Mouse (Mus musculus) lung, postnatal 0 days (tissue): Measurements from ENCODE around the gene Plxnd1. TPM values are rescaled to one million over a fixed set of nuclear protein-coding genes. Genes with fewer than 3 reads are reported as not detected.

ENCODE experiments used
- ATAC-seq: fragments of 200-750 bp; cut with Nextera tagmentation; 2 replicates; pipeline ENCODE4 v1.8.0; 2017; ENCODE audit warnings: moderate library complexity
- DNase-seq: peaks from one replicate; pipeline ENCODE4 v3.0.0-alpha.2; 2016; ENCODE audit warnings: low spot score
- H3K27ac ChIP-seq: fragments of 300-500 bp; sonication (generic); 2 replicates; pipeline ENCODE4 v1.5.1; 2014; ENCODE audit warnings: antibody characterized with exemption, mild to moderate bottlenecking, low read length, mixed read lengths
- H3K27me3 ChIP-seq: fragments of 300-500 bp; sonication (generic); replicated peaks from 2 replicates; pipeline ENCODE4 v1.6.1; 2014; ENCODE audit warnings: low read length, mixed read lengths; ENCODE audit not compliant: insufficient read depth
- H3K36me3 ChIP-seq: fragments of 300-500 bp; sonication (generic); 2 replicates; pipeline ENCODE4 v1.6.1; 2014; ENCODE audit warnings: low read length, mixed read lengths; ENCODE audit not compliant: insufficient read depth
- H3K4me1 ChIP-seq: fragments of 300-500 bp; sonication (generic); 2 replicates; pipeline ENCODE4 v1.6.1; 2014; ENCODE audit warnings: antibody characterized with exemption, low read depth, low read length, mixed read lengths; ENCODE audit not compliant: insufficient read depth
- H3K4me2 ChIP-seq: fragments of 300-500 bp; sonication (generic); replicated peaks from 2 replicates; pipeline ENCODE4 v1.6.1; 2014; ENCODE audit warnings: low read depth, mild to moderate bottlenecking, low read length, moderate library complexity, mixed read lengths
- H3K4me3 ChIP-seq: fragments of 300-500 bp; sonication (generic); 2 replicates; pipeline ENCODE4 v1.5.1; 2014; ENCODE audit warnings: low read depth, low read length
- H3K9ac ChIP-seq: fragments of 300-500 bp; sonication (generic); replicated peaks from 2 replicates; pipeline ENCODE4 v1.6.1; 2014; ENCODE audit warnings: low read depth, mild to moderate bottlenecking
- H3K9me3 ChIP-seq: fragments of 300-500 bp; sonication (generic); 2 replicates; pipeline ENCODE4 v1.6.1; 2016; ENCODE audit warnings: low read length, mixed read lengths
- CTCF ChIP-seq: IDR thresholded peaks from 2 replicates; pipeline ENCODE4 v1.5.1; 2016; ENCODE audit warnings: antibody characterized with exemption, mild to moderate bottlenecking
- EP300 ChIP-seq: IDR thresholded peaks from 2 replicates; pipeline ENCODE4 v1.6.1; 2016; ENCODE audit warnings: antibody characterized with exemption, mild to moderate bottlenecking, control low read depth
- WGBS: fragments of 180-500 bp; shearing (Covaris S2); extraction: QIAGEN DNeasy Blood & Tissue Kit; methylation state at CpG from one replicate; pipeline ENCODE4 v1.1.7; 2014; 5-methylcytosine and 5-hydroxymethylcytosine counted together
- polyA plus RNA-seq: library from polyadenylated mRNA; unstranded; fragments of >200 nt; fragmentation: Nextera tagmentation; extraction: Ambion mirVana; gene quantifications from 2 replicates; pipeline ENCODE4 v1.2.1, GENCODE M21; 2015

Plxnd1 gene
- polyA plus RNA-seq, 1 experiment from 2014 or later: 26.9 TPM

DNA sequence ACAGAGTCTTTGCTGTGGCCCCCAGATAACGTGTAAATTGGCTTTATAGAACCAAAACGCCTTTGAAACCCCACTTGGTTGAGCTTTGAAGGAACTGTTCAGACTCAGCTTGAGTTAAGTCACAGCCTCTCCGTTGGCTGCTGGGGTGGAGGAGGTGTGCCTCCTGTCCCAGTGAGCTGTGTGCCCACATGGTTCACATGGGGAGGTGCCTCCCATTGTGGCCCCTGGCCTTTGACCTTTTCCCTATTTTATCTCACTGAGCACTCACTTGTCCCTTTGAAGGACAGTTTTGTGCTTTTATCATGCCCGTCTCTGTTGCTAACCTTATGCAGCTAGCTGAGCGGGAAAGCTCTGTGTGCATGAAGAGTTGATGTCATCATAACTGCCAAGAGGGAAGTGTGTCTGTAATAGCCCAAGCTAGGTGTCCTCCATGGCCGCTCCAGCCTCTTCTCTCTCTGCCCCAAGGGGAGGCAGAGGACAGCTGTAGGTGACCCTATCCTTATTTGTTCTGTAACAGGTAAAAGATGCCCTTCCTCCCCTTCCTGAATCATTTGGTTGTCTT is 86.3 kb downstream of the Plxnd1 start:
- Histone ChIP-seq H3K4me1 (peaks cover 10% of the 10 kb centered on the region; the same call in 1 of the 2 replicates), H3K36me3 (no peaks in the 10 kb centered on the region), H3K27me3 (no peaks in the 10 kb centered on the region), H3K4me3 (no peak overlapping the region), H3K4me2 (no peak overlapping the region), H3K9me3 (no peaks in the 10 kb centered on the region), H3K27ac (no peak overlapping the region), H3K9ac (no peak overlapping the region)
- WGBS: 37% methylated on average over 6 of the region's 6 CpGs
- no peak for TF ChIP-seq CTCF
- DNase-seq (no peak), ATAC-seq (no peak)

DNA sequence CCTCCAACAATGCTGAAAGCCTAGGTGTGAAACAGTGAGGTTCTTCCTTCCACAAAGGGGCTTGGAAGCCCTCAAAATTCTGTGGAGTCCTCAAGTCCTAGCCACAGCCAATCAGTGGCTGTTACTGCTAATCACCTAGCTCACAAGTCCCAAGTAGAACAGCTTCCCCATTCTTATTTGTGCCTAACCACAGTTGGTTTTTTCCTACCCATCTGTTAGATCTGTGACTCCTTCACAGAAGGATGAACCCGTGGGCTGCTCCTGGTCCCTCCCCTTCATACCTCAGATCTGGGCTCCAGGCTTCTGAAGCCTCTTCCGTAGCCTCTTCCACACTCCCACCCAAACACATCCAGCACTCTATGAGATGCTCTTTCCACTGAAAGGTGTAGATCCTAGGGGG is 87.9 kb downstream of the Plxnd1 start:
- Histone ChIP-seq H3K27ac (no peak overlapping the region), H3K9ac (no peak overlapping the region), H3K4me1 (peaks cover 10% of the 10 kb centered on the region; the same call in 1 of the 2 replicates), H3K27me3 (no peaks in the 10 kb centered on the region), H3K4me3 (no peak overlapping the region), H3K36me3 (no peaks in the 10 kb centered on the region), H3K9me3 (no peaks in the 10 kb centered on the region), H3K4me2 (no peak overlapping the region)
- ATAC-seq: no peak
- DNase-seq: no peak
- WGBS: 67% methylated on average over 2 of the region's 2 CpGs
- TF ChIP-seq EP300 (no peak), CTCF (no peak)

DNA sequence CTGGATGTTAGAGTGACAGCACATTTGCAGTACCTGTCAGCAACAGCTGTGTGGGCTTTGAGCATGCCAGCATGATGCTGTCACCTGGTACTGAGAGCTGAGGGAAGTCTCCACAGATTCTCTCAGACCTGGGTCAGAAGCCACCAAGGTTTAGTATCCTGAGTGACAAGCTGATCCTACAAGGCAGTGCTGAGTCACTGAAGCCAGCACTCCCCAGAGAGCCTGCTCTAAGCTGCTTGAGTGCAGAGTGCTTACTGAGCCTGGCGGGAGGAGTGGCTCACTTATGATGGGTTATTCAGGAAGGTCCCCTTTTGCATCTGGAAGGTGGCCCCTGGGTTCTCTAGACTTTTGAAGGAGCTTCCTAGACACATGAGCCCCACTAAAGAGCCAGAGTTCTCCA is 88.3 kb downstream of the Plxnd1 start:
- TF ChIP-seq CTCF (no peak), EP300 (no peak)
- Histone ChIP-seq H3K9me3 (no peaks in the 10 kb centered on the region), H3K36me3 (no peaks in the 10 kb centered on the region), H3K4me2 (no peak overlapping the region), H3K9ac (no peak overlapping the region), H3K27ac (no peak overlapping the region), H3K4me3 (no peak overlapping the region), H3K4me1 (peaks cover 10% of the 10 kb centered on the region; the same call in 1 of the 2 replicates), H3K27me3 (no peaks in the 10 kb centered on the region)
- ATAC-seq (no peak), DNase-seq (no peak)
- 68% methylated on average over 1 of the region's 1 CpGs for WGBS

DNA sequence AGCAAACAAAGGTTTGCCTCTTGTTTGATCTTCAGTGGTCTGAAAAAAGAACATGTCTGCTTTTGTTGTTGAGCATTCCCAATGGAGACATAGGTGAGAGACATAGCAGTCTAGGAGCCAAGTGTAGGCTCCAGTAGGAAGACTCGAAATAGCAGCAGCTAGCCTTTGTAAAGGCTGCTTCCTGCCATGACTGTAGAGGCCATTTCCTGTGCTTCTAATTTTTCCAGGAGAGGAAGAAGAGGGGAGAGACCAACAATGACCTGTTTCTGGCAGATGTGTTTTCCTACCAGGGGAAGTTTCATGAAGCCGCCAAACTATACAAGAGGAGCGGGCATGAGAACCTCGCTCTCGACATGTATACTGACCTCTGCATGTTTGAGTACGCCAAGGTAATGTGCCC is 89.2 kb downstream of the Plxnd1 start:
- H3K27ac ChIP-seq: peak overlapping the region; percentile 49
- H3K27me3 ChIP-seq: no peaks in the 10 kb centered on the region
- H3K4me2 ChIP-seq: no peak overlapping the region
- no peaks in the 10 kb centered on the region for H3K9me3 ChIP-seq
- WGBS: 65% methylated on average over 6 of the region's 6 CpGs
- peaks cover 8% of the 10 kb centered on the region; the same call in 1 of the 2 replicates for H3K4me1 ChIP-seq
- TF ChIP-seq EP300 (peak; percentile 64; the same call in 1 of the 2 replicates), CTCF (no peak)
- DNase-seq (no peak), ATAC-seq (no peak)
- H3K36me3 ChIP-seq: no peaks in the 10 kb centered on the region
- H3K4me3 ChIP-seq: no peak overlapping the region
- H3K9ac ChIP-seq: no peak overlapping the region

Other genes with a start within 250 kb of the Plxnd1 start
- 4.9 and 5.5 TPM in 2 replicates for gene Tmem40, start 232.6 kb downstream of the Plxnd1 start, polyA plus RNA-seq
- gene Cand2, start 220.5 kb downstream of the Plxnd1 start, polyA plus RNA-seq: 2.5 and 3.0 TPM in 2 replicates
- gene Rpl32, start 186.3 kb downstream of the Plxnd1 start, polyA plus RNA-seq: 1,730 and 1,790 TPM in 2 replicates
- 1.5 and 2.0 TPM in 2 replicates for gene Efcab12, start 156.6 kb downstream of the Plxnd1 start, polyA plus RNA-seq
- 4.5 and 6.7 TPM in 2 replicates for gene Mbd4, start 141.6 kb downstream of the Plxnd1 start, polyA plus RNA-seq
- 8.3 and 10.4 TPM in 2 replicates for gene Ift122, start 141.5 kb downstream of the Plxnd1 start, polyA plus RNA-seq
- 0.04 TPM in 1 of 2 replicates, not detected in the other for gene Rho, start 63.3 kb downstream of the Plxnd1 start, polyA plus RNA-seq
- not detected in 2 replicates for gene H1foo, start 50.1 kb downstream of the Plxnd1 start, polyA plus RNA-seq
- 9.1 and 9.9 TPM in 2 replicates for gene Tmcc1, start 198.5 kb upstream of the Plxnd1 start, polyA plus RNA-seq
- 36.9 and 38.7 TPM in 2 replicates for gene Washc2, start 213.0 kb upstream of the Plxnd1 start, polyA plus RNA-seq